Mouse (Mus musculus) embryo, embryonic 11 days (tissue): ENCODE results near the gene Actr6.
"Not testable (repeated sequence)": the region's sequence is repeated elsewhere in the genome, so short reads cannot be mapped to it uniquely, and the experiment has no call there.

Experiments used
- DNase-seq: peaks from one replicate; pipeline ENCODE4 v3.0.0-alpha.2; 2015

The Actr6 gene

GRCm38 (mm10) chr10:89679448-89679847 lies 52.6 kb downstream of the Actr6 start:
- no peak for DNase-seq

GRCm38 (mm10) chr10:89678054-89678453 lies 54.0 kb downstream of the Actr6 start:
- no peak for DNase-seq

GRCm38 (mm10) chr10:89676609-89677008 lies 55.5 kb downstream of the Actr6 start:
- DNase-seq = no peak

- not testable (repeated sequence) for DNase-seq
Measured at GRCm38 (mm10) chr10:89670371-89670770, 61.7 kb downstream of the Actr6 start.

GRCm38 (mm10) chr10:89667571-89667970 lies 64.5 kb downstream of the Actr6 start:
- DNase-seq = no peak

- no peak for DNase-seq
Measured at GRCm38 (mm10) chr10:89665679-89666078, 66.4 kb downstream of the Actr6 start.

GRCm38 (mm10) chr10:89664977-89665645 lies 67.0 kb downstream of the Actr6 start:
- no peak for DNase-seq
